Mouse (Mus musculus) neutrophil, adult 5-6 weeks (primary cell): ENCODE results near the gene Hic2. TPM values are rescaled to one million over a fixed set of nuclear protein-coding genes. Genes with fewer than 3 reads are reported as not detected.

ENCODE experiments used
- total RNA-seq: library from RNA; stranded (forward); fragments of 200-1000 nt; gene quantifications from 2 replicates; pipeline ENCODE4 v1.2.3, GENCODE M21; 2017

Gene Hic2
- total RNA-seq, 1 experiment from 2014 or later, result 1.7 TPM

Other genes starting within 250 kb of the Hic2 start
- gene Ypel1, start 163.9 kb upstream of the Hic2 start, total RNA-seq, result 1.3 and 2.8 TPM in 2 replicates
- 126 and 148 TPM in 2 replicates for gene Ppil2, start 122.3 kb upstream of the Hic2 start, total RNA-seq
- gene 2610318N02Rik, start 108.4 kb upstream of the Hic2 start, total RNA-seq, result 3.3 TPM in 1 of 2 replicates, not detected in the other
- 6.8 and 11.8 TPM in 2 replicates for gene Sdf2l1, start 101.2 kb upstream of the Hic2 start, total RNA-seq
- 1.9 and 2.9 TPM in 2 replicates for gene Ydjc, start 89.0 kb upstream of the Hic2 start, total RNA-seq
- gene Ccdc116, start 86.3 kb upstream of the Hic2 start, total RNA-seq, result 0.37 and 0.58 TPM in 2 replicates
- gene Ube2l3, start 30.9 kb upstream of the Hic2 start, total RNA-seq, result 45.5 and 49.6 TPM in 2 replicates
- 0.12 TPM in 1 of 2 replicates, not detected in the other for gene Rimbp3, start 25.0 kb upstream of the Hic2 start, total RNA-seq
- gene Tmem191c, start 42.5 kb downstream of the Hic2 start, total RNA-seq, result 11.0 and 13.0 TPM in 2 replicates
- gene Serpind1, start 97.8 kb downstream of the Hic2 start, total RNA-seq, result 0.35 TPM in 1 of 2 replicates, not detected in the other
- 67.6 and 74.8 TPM in 2 replicates for gene Snap29, start 172.4 kb downstream of the Hic2 start, total RNA-seq
- gene Pi4ka, start 172.7 kb downstream of the Hic2 start, total RNA-seq, result 68.1 and 93.9 TPM in 2 replicates
- 36.1 and 39.7 TPM in 2 replicates for gene Crkl, start 218.4 kb downstream of the Hic2 start, total RNA-seq